In the genomic region with DNA sequence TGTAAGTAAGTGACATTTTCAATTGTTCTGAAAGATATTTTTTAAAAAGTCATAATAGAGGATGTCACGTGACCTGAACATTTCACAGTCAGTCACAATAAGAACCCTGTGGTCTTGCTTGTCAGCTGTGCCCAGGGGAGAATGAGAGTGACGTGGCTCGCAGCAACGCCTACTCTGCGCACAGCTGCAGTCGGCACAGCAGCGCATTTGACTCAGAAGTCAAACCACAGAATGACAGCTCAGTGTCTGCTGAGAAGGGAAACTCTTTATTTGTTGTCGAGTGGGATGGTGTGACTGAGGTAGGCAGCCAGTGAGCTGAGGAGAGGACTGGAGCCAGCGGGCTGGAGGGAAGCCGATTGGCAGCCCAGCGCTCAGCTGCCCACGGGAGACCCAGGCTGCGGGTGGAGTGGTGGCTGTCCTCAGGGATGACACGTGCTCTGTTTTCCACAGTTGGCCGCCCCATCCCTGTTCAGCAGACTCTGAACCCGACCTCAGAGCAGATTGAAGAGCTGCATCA, we compare ENCODE assay signal across 7 mouse cellular contexts. TPM values are rescaled to one million over a fixed set of nuclear protein-coding genes. Genes with fewer than 3 reads are reported as not detected.
DNase-seq lines count a peak whose midpoint lies in the region; ATAC-seq and TF ChIP-seq lines count a peak whose summit lies in the region.

No protein-coding gene starts in this region.

- intact Hi-C loops in gastrocnemius, postnatal 14 days (cut with DNase I; ENCODE audit: low total_unique reads), result no loop called here

- no peaks in the 10 kb centered on the region for H3K4me1 ChIP-seq in cortical plate, adult 2 months (ENCODE audit: control insufficient read depth, insufficient read depth, low read length)

- peak; percentile 93 for ATAC-seq in inflammation-experienced regulatory T-cells, adult 6 months
- ATAC-seq in megakaryocyte, adult 5-6 weeks (ENCODE audit: poor library complexity, severe bottlenecking), result peak; percentile 90

- TF ChIP-seq POLR2A in cortical plate, adult 2 months (IDR thresholded peaks at IDR 0.05; ENCODE audit: extremely low read depth, insufficient read depth, low read length), result peak; percentile 63; the same call in 1 of the 2 replicates

- peak overlapping the region; percentile 25; the same call in 1 of the 2 replicates for H3K27ac ChIP-seq in cortical plate, adult 2 months (ENCODE audit: insufficient read depth, low read length)

- peak overlapping the region; percentile 20 for H3K4me3 ChIP-seq in cortical plate, adult 2 months (ENCODE audit: insufficient read depth, low read length)

- peak; percentile 55 for DNase-seq in adrenal gland, adult 8-10 months
- peak; percentile 68 for DNase-seq in gastrocnemius, postnatal 14 days
- DNase-seq in left cerebral cortex, adult 9 months (ENCODE audit: low spot score in 2 of 2), result peak; percentile 86 to 88
- peak; percentile 84 for DNase-seq in right cerebral cortex, postnatal 25 days

- TF ChIP-seq CTCF in cortical plate, adult 2 months (IDR thresholded peaks at IDR 0.05; ENCODE audit: extremely low read depth, insufficient read depth, low read length), result no peak

RNA-seq across cellular contexts. Expression of gene BC035947, which starts 25.6 kb away (rescaled TPM):
- total RNA-seq in adrenal gland, adult 8-10 months (2022), result under 1 TPM; 0.09 to 0.40 (median 0.29) TPM
- 0.44 and 0.45 TPM in 2 replicates for polyA plus RNA-seq in cortical plate, adult 2 months (2012; rRNA removed)
- not detected for total RNA-seq in gastrocnemius, postnatal 14 days (2021)
- polyA plus RNA-seq in inflammation-experienced regulatory T-cells, adult 6 months (2017; shearing (Covaris generic)), result not detected
- total RNA-seq in megakaryocyte, adult 5-6 weeks (2015), result not detected in 2 replicates
- total RNA-seq in megakaryocyte, adult 5-6 weeks (2017), result not detected in 2 replicates

RNA-seq across cellular contexts. Expression of gene Mogat1, which starts 26.8 kb away (rescaled TPM):
- total RNA-seq in adrenal gland, adult 8-10 months (2022), result 1 to 10 TPM; 2.3 to 4.2 (median 2.5) TPM
- 0.42 TPM in 1 of 2 replicates, not detected in the other for polyA plus RNA-seq in cortical plate, adult 2 months (2012; rRNA removed)
- total RNA-seq in gastrocnemius, postnatal 14 days (2021), result under 1 TPM in 1 of 2 experiments, not detected in 1; 0.64 TPM
- not detected for polyA plus RNA-seq in inflammation-experienced regulatory T-cells, adult 6 months (2017; shearing (Covaris generic))
- total RNA-seq in megakaryocyte, adult 5-6 weeks (2015), result not detected in 2 replicates
- total RNA-seq in megakaryocyte, adult 5-6 weeks (2017), result 0.69 TPM in 1 of 2 replicates, not detected in the other

RNA-seq across cellular contexts. Expression of gene Farsb, which starts 48.9 kb away (rescaled TPM):
- 10 to 100 TPM; 56.5 to 81.0 (median 69.4) TPM for total RNA-seq in adrenal gland, adult 8-10 months (2022)
- polyA plus RNA-seq in cortical plate, adult 2 months (2012; rRNA removed), result 55.6 and 55.8 TPM in 2 replicates
- 10 to 100 TPM; 43.2 to 44.7 TPM for total RNA-seq in gastrocnemius, postnatal 14 days (2021)
- polyA plus RNA-seq in inflammation-experienced regulatory T-cells, adult 6 months (2017; shearing (Covaris generic)), result 10 to 100 TPM; 62.2 to 73.8 (median 68.2) TPM
- 46.4 and 53.8 TPM in 2 replicates for total RNA-seq in megakaryocyte, adult 5-6 weeks (2015)
- total RNA-seq in megakaryocyte, adult 5-6 weeks (2017), result 27.6 and 29.6 TPM in 2 replicates

Comparison
In these comparisons a context has a peak if more than half of its experiments do, and no peak if none do; other contexts are left out.
1. Peak in every context shown above with its lines: DNase-seq, ATAC-seq, H3K4me3 ChIP-seq and H3K27ac ChIP-seq.